Mouse (Mus musculus): ENCODE data around the gene Akna. TPM values are rescaled to one million over a fixed set of nuclear protein-coding genes. Genes with fewer than 3 reads are reported as not detected.

Akna gene
- polyA plus RNA-seq, 1 experiment, result 61.0 TPM

- Histone ChIP-seq H3K27me3 (ENCODE audit: control insufficient read depth, insufficient read depth, low read length) (no peaks in the 10 kb centered on the region), H3K36me3 (ENCODE audit: control insufficient read depth, insufficient read depth, low read length) (no peaks in the 10 kb centered on the region), H3K4me3 (ENCODE audit: control insufficient read depth, low read depth, low read length) (no peak overlapping the region), H3K4me1 (ENCODE audit: control insufficient read depth, insufficient read depth, low read length) (no peaks in the 10 kb centered on the region), H3K27ac (ENCODE audit: control insufficient read depth, insufficient read depth, low read depth, low read length) (no peak overlapping the region)
- TF ChIP-seq POLR2A (IDR thresholded peaks at IDR 0.05; ENCODE audit: control insufficient read depth, low read depth, low read length) (no peak), CTCF (IDR thresholded peaks at IDR 0.05; ENCODE audit: control insufficient read depth, insufficient read depth, insufficient replicate concordance, low read depth, low read length) (no peak)
Measured at GRCm38 (mm10) chr4:63346659-63347058, 56.5 kb downstream of the Akna start.

GRCm38 (mm10) chr4:63345261-63345660, 57.9 kb downstream of the Akna start:
- H3K4me3 ChIP-seq (ENCODE audit: control insufficient read depth, low read depth, low read length), result no peak overlapping the region
- TF ChIP-seq POLR2A (IDR thresholded peaks at IDR 0.05; ENCODE audit: control insufficient read depth, low read depth, low read length) (no peak), CTCF (IDR thresholded peaks at IDR 0.05; ENCODE audit: control insufficient read depth, insufficient read depth, insufficient replicate concordance, low read depth, low read length) (no peak)
- no peak overlapping the region for H3K27ac ChIP-seq (ENCODE audit: control insufficient read depth, insufficient read depth, low read depth, low read length)
- no peaks in the 10 kb centered on the region for H3K36me3 ChIP-seq (ENCODE audit: control insufficient read depth, insufficient read depth, low read length)
- no peaks in the 10 kb centered on the region for H3K27me3 ChIP-seq (ENCODE audit: control insufficient read depth, insufficient read depth, low read length)
- H3K4me1 ChIP-seq (ENCODE audit: control insufficient read depth, insufficient read depth, low read length), result no peaks in the 10 kb centered on the region

GRCm38 (mm10) chr4:63344295-63344694, 58.9 kb downstream of the Akna start, which contains the start of gene Orm1:
TSS of gene Orm1 (plus strand) at chr4:63344560.
- Histone ChIP-seq H3K36me3 (ENCODE audit: control insufficient read depth, insufficient read depth, low read length) (no peaks in the 10 kb centered on the region), H3K27ac (ENCODE audit: control insufficient read depth, insufficient read depth, low read depth, low read length) (no peak within 1 kb of the TSS), H3K4me1 (ENCODE audit: control insufficient read depth, insufficient read depth, low read length) (no peaks in the 10 kb centered on the region), H3K27me3 (ENCODE audit: control insufficient read depth, insufficient read depth, low read length) (no peaks in the 10 kb centered on the region), H3K4me3 (ENCODE audit: control insufficient read depth, low read depth, low read length) (no peak within 1 kb of the TSS)
- TF ChIP-seq CTCF (IDR thresholded peaks at IDR 0.05; ENCODE audit: control insufficient read depth, insufficient read depth, insufficient replicate concordance, low read depth, low read length), result no peak
- no peak for TF ChIP-seq POLR2A (IDR thresholded peaks at IDR 0.05; ENCODE audit: control insufficient read depth, low read depth, low read length)

- Histone ChIP-seq H3K4me1 (ENCODE audit: control insufficient read depth, insufficient read depth, low read length) (no peaks in the 10 kb centered on the region), H3K36me3 (ENCODE audit: control insufficient read depth, insufficient read depth, low read length) (no peaks in the 10 kb centered on the region), H3K4me3 (ENCODE audit: control insufficient read depth, low read depth, low read length) (no peak overlapping the region), H3K27me3 (ENCODE audit: control insufficient read depth, insufficient read depth, low read length) (no peaks in the 10 kb centered on the region), H3K27ac (ENCODE audit: control insufficient read depth, insufficient read depth, low read depth, low read length) (no peak overlapping the region)
- no peak for TF ChIP-seq CTCF (IDR thresholded peaks at IDR 0.05; ENCODE audit: control insufficient read depth, insufficient read depth, insufficient replicate concordance, low read depth, low read length)
- no peak for TF ChIP-seq POLR2A (IDR thresholded peaks at IDR 0.05; ENCODE audit: control insufficient read depth, low read depth, low read length)
Measured at GRCm38 (mm10) chr4:63343608-63344007, 59.5 kb downstream of the Akna start.

GRCm38 (mm10) chr4:63342491-63342890, 60.7 kb downstream of the Akna start:
- Histone ChIP-seq H3K4me3 (ENCODE audit: control insufficient read depth, low read depth, low read length) (no peak overlapping the region), H3K36me3 (ENCODE audit: control insufficient read depth, insufficient read depth, low read length) (no peaks in the 10 kb centered on the region), H3K27me3 (ENCODE audit: control insufficient read depth, insufficient read depth, low read length) (no peaks in the 10 kb centered on the region), H3K4me1 (ENCODE audit: control insufficient read depth, insufficient read depth, low read length) (no peaks in the 10 kb centered on the region), H3K27ac (ENCODE audit: control insufficient read depth, insufficient read depth, low read depth, low read length) (no peak overlapping the region)
- TF ChIP-seq CTCF (IDR thresholded peaks at IDR 0.05; ENCODE audit: control insufficient read depth, insufficient read depth, insufficient replicate concordance, low read depth, low read length) (no peak), POLR2A (IDR thresholded peaks at IDR 0.05; ENCODE audit: control insufficient read depth, low read depth, low read length) (no peak)

GRCm38 (mm10) chr4:63338414-63339076, 64.6 kb downstream of the Akna start:
- no peak overlapping the region for H3K4me3 ChIP-seq (ENCODE audit: control insufficient read depth, low read depth, low read length)
- H3K4me1 ChIP-seq (ENCODE audit: control insufficient read depth, insufficient read depth, low read length), result no peaks in the 10 kb centered on the region
- H3K27me3 ChIP-seq (ENCODE audit: control insufficient read depth, insufficient read depth, low read length), result no peaks in the 10 kb centered on the region
- H3K36me3 ChIP-seq (ENCODE audit: control insufficient read depth, insufficient read depth, low read length), result no peaks in the 10 kb centered on the region
- no peak overlapping the region for H3K27ac ChIP-seq (ENCODE audit: control insufficient read depth, insufficient read depth, low read depth, low read length)
- TF ChIP-seq POLR2A (IDR thresholded peaks at IDR 0.05; ENCODE audit: control insufficient read depth, low read depth, low read length) (no peak), CTCF (IDR thresholded peaks at IDR 0.05; ENCODE audit: control insufficient read depth, insufficient read depth, insufficient replicate concordance, low read depth, low read length) (no peak)

GRCm38 (mm10) chr4:63333403-63333802, 69.8 kb downstream of the Akna start:
- Histone ChIP-seq H3K27ac (ENCODE audit: control insufficient read depth, insufficient read depth, low read depth, low read length) (no peak overlapping the region), H3K4me3 (ENCODE audit: control insufficient read depth, low read depth, low read length) (no peak overlapping the region), H3K36me3 (ENCODE audit: control insufficient read depth, insufficient read depth, low read length) (no peaks in the 10 kb centered on the region), H3K27me3 (ENCODE audit: control insufficient read depth, insufficient read depth, low read length) (no peaks in the 10 kb centered on the region), H3K4me1 (ENCODE audit: control insufficient read depth, insufficient read depth, low read length) (no peaks in the 10 kb centered on the region; the same call in 1 of the 2 replicates)
- TF ChIP-seq POLR2A (IDR thresholded peaks at IDR 0.05; ENCODE audit: control insufficient read depth, low read depth, low read length), result no peak
- no peak for TF ChIP-seq CTCF (IDR thresholded peaks at IDR 0.05; ENCODE audit: control insufficient read depth, insufficient read depth, insufficient replicate concordance, low read depth, low read length)
